Mouse (Mus musculus) ES-Bruce4 (cell line): Measurements from ENCODE around the gene Wfdc12.

ENCODE experiments used
- CTCF ChIP-seq: IDR thresholded peaks from one replicate; pipeline ENCODE4 v1.8.1; 2011; ENCODE audit warnings: low read depth, low read length
- POLR2A ChIP-seq: IDR thresholded peaks from one replicate; pipeline ENCODE4 v1.8.1; 2011; ENCODE audit warnings: low read length; ENCODE audit not compliant: insufficient read depth

- TF ChIP-seq CTCF (no peak), POLR2A (no peak)
Observed at GRCm38 (mm10) chr2:164154007-164154406, 36.4 kb downstream of the Wfdc12 start.
